Mouse (Mus musculus) fibroblast of lung, adult 2 months (primary cell): ENCODE data around the gene Scmh1.
"Not testable (repeated sequence)": the region's sequence is repeated elsewhere in the genome, so short reads cannot be mapped to it uniquely, and the experiment has no call there.

ENCODE experiments used
- DNase-seq: peaks from one replicate; pipeline ENCODE4 v3.0.0-alpha.2; 2011; ENCODE audit warnings: low read depth

The Scmh1 gene

GRCm38 (mm10) chr4:120405144-120405805 lies at the start of gene Scmh1:
TSS of gene Scmh1 (plus strand) at chr4:120405281.
- no peak for DNase-seq

GRCm38 (mm10) chr4:120360011-120360521 lies 45.0 kb upstream of the Scmh1 start:
- DNase-seq: no peak

DNA sequence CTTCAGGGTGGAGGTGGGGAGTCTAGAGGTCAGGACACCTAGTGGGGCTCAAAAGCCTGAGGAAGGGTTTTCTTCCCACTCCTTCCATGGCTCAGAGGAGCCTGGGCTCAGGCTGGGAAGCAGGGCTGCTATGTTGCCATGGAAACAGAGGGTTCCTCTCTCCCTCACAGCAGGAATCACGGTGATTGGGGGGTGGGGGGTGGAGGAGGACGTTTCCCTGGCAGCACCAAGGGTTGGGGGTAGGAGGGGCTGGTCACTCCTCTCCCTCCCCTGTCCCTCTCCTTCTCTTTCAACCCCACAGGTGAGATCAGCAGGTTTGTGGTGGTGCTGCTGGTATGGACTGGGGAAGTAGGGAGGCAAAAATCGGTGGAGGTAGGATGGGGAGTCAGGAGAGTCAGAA lies 40.4 kb upstream of the Scmh1 start:
- no peak for DNase-seq

- no peak for DNase-seq
Measured at GRCm38 (mm10) chr4:120365456-120365855, 39.6 kb upstream of the Scmh1 start.

DNA sequence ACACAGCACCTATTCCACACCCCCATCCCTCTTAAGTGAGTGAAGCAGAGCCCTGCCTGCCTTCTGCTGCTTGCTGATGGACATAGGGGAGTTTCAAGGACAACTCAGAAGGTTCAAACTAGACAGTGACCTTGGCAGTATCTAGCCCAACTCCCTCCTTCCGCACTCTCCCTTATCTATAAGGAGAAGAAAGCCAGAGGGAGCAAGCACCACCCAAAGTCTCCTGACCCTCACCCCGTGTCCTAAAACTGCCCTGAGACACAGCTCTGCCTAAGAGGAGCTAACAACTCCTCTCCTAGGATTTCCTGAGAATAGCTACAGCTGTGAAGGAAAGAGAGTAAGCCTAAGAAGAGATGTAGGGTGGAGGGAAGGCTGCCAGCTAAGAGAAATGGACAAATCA lies 37.0 kb upstream of the Scmh1 start:
- DNase-seq: no peak

DNA sequence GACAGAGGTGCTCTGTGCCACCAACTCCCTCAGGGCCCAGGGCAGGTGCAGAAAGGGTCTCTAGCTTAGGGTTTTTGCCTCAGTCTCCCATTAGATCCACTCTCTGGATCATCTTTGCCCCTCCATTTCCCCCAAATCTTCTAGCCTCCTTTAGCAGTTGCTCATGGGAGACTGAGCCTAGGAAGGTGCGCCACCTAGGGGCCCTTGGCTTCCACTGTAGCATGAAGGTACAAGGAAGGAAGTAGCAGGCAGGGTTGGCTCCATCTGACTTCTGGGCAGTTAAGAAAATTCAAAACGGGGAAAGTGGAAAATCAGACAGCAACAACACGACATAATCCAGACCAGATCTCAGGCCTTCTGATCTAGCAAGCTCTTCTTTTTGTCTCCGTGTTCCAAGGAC lies 36.4 kb upstream of the Scmh1 start:
- peak; percentile 49 for DNase-seq

GRCm38 (mm10) chr4:120369156-120369555 lies 35.9 kb upstream of the Scmh1 start:
- peak; percentile 77 for DNase-seq

GRCm38 (mm10) chr4:120369861-120370366 lies 35.2 kb upstream of the Scmh1 start:
- DNase-seq: peak; percentile 51

GRCm38 (mm10) chr4:120372838-120373237 lies 32.2 kb upstream of the Scmh1 start:
- no peak for DNase-seq

- DNase-seq: no peak
Measured at GRCm38 (mm10) chr4:120373813-120374212, 31.3 kb upstream of the Scmh1 start.

GRCm38 (mm10) chr4:120380811-120381391 lies 24.2 kb upstream of the Scmh1 start:
- DNase-seq: peak; percentile 99

- DNase-seq: no peak
Measured at GRCm38 (mm10) chr4:120385496-120385895, 19.6 kb upstream of the Scmh1 start.

DNA sequence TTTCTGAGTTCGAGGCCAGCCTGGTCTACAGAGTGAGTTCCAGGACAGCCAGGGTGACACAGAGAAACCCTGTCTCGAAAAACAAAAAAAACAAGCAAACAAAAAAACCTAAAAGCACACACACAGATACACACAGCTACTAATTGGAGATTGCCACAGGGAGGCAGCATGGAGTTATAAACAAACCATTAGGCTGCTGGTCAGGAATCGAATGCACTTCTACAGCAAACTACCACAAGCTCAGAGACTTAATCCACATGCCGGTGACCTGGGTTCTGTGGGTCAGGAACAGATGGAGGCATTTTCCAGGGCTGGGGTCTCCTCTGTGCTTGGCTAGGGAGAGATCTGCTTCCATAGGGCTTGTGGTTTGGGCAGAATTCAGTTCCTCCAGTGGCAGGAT lies 17.6 kb upstream of the Scmh1 start:
- no peak for DNase-seq

- DNase-seq: no peak
Measured at GRCm38 (mm10) chr4:120387968-120388367, 17.1 kb upstream of the Scmh1 start.

DNA sequence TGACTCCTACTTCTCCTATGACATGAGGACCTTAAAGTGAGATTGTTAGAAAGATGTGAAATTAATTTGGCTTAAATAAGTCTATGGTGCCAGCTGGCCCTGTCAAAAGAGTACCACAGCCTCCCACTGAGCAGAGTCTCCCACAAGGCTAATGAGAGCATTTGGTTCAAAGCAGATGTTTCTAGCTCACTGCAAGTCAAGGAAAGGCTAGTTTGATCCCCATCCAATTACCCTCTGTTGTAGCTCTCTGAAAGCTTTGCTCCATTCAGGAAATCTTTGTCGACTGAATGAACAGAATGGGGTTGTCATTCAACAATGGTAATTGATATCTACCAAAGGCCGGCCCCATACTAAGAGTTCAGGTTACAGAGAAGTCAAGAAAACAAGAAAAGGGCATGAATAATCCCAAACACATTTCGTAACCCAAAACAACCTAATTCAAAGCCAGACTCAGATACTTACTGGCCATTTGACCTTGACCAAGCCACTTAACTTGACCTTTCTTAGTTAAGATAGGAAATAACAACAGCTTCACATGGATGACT lies 16.0 kb upstream of the Scmh1 start:
- DNase-seq: no peak

GRCm38 (mm10) chr4:120389546-120389945 lies 15.5 kb upstream of the Scmh1 start:
- no peak for DNase-seq

GRCm38 (mm10) chr4:120391591-120391990 lies 13.5 kb upstream of the Scmh1 start:
- no peak for DNase-seq

GRCm38 (mm10) chr4:120392341-120392740 lies 12.7 kb upstream of the Scmh1 start:
- DNase-seq: no peak

DNA sequence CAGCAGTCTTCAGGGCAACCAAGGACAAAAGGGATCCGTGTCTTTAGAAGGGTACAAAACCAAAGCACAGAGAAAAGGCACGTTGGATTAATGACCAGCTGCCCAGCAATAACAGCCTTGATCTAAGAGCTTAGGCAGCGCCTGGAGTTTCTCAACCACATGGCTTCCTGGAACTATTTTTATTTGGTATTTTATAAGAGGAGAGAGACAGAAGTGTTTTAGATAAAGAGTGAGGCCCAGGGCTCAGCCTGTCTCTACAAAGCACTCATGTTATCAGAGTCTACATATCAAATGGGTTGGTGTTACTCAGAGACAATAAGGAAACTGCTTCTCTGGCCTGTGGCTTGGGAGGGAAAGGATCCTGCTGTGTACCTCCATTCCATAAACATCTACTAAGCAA lies 12.3 kb upstream of the Scmh1 start:
- no peak for DNase-seq

DNA sequence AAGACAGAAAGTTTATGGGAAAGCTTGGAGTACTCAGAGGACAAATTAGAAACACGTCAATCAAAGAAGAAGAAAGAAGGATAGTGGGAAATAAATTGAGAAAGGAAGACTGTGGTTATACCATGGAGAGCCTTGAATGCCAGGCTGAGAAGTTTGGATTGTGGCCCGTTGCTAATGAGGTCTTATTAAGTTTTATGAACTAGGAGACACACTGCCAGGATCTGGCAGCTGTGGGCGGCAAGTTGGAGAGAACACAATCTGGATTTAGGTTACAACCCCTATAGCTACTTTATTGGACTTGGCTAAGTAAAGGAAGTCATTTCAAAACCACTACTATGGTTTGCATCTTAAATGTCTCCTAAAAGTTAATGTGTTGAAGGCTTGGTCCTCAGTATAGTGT lies 4.8 kb upstream of the Scmh1 start:
- DNase-seq: no peak

- DNase-seq: not testable (repeated sequence)
Measured at GRCm38 (mm10) chr4:120402105-120402504, 3.0 kb upstream of the Scmh1 start.

DNA sequence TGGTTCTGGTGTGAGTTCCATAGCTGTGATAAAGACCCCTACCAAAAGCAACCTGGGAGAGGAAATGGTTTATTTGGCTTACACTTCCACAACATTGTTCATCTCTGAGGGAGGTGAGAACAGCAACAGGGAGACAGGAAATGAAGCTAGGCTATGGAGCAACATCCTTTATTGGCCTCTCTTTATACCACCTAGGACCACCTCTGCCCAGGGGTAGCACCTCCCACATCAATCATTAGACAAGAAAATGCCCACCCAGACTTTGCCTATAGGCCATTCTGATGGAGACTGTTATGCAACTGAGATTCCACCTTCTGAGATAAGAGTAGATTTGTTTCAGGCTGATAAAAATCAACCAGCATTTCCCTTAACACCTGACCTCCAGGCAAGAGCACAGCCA lies 834 bp upstream of the Scmh1 start:
- no peak for DNase-seq

GRCm38 (mm10) chr4:120404778-120405143 lies 320 bp upstream of the Scmh1 start:
- no peak for DNase-seq
